Mouse (Mus musculus) skeletal muscle tissue, adult 2 months (tissue): ENCODE measurements around the gene Cers5.

Experiments used
- DNase-seq: peaks from one replicate; pipeline ENCODE4 v3.0.0-alpha.2; 2012; ENCODE audit warnings: low read depth, low spot score

Gene Cers5

GRCm38 (mm10) chr15:99725341-99726155 is 47.1 kb downstream of the Cers5 start, which contains the start of gene Cox14:
Gene Cox14 (plus strand): TSS chr15:99725618.
- peak; percentile 99 for DNase-seq

DNA sequence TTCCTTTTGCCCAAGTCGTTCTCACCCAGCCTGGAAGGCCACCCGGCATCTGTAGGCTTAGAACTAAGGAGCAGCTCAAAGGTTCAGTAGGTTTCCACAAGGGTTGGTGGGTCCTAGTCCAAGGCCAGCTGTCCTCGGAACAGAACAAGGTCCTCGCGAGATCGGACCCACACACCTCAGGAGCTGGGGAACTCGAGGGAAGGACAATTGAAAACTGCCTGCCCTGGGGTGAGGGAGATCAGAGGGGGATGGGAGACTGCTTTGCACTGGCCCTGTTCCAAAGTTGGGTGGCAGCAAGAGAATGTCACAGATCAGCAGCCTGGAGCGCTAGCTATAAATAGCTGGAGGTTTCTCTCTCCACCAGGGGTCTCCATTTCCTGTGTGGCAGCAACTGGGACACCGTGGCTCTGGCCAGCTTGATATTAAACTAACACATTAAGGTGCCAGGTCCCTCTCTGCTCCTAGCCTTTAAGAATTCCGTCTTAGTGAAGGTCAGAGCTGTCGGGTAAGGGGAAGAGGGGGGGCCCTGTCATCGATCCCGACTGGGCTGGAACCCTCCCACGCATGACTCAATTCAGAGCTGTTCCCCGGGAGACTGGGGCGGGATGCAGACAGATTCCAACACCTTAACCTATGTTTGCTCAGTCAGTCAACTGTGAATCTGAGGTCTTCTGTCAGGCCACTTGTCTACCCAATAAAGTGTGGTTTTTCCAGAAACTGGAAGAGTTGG is 48.2 kb downstream of the Cers5 start:
- peak; percentile 96 for DNase-seq

GRCm38 (mm10) chr15:99723515-99724291 is 49.0 kb downstream of the Cers5 start:
- DNase-seq = peak; percentile 91

- DNase-seq = no peak
Observed at GRCm38 (mm10) chr15:99723120-99723514, 49.6 kb downstream of the Cers5 start.

DNA sequence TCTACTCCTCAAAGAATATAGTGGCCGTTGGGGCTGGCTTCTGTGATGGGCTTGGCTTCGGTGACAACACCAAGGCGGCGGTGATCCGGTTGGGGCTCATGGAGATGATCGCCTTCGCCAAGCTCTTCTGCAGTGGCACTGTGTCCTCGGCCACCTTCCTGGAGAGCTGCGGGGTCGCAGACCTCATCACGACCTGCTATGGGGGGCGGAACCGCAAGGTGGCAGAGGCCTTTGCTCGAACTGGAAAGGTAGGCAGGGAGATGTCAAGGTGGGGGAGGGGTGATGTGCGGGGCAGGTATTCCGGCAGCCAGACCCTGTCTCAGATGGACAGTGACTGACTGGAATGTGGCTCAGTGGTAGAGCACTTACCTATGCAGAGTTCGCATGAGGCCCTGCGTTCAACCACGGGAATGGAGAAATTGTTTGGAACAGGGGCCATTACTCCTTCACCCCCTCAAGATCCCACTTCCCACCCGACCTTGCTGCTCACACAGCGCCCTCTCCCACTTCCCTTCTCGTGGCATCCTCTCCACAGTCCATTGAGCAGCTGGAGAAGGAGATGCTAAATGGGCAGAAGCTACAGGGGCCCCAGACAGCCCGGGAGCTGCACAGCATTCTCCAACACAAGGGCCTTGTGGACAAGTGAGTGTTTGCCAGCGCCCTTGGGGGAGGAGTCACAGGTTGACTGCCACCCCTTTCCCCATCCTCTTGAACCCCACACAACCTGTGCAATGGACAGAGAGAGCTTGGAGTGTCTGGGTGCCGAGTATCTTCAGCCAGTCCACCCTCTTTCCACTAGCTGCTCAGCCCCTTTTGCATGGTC is 50.6 kb downstream of the Cers5 start:
- no peak for DNase-seq

- DNase-seq = no peak
Observed at GRCm38 (mm10) chr15:99719865-99720264, 52.8 kb downstream of the Cers5 start.

DNA sequence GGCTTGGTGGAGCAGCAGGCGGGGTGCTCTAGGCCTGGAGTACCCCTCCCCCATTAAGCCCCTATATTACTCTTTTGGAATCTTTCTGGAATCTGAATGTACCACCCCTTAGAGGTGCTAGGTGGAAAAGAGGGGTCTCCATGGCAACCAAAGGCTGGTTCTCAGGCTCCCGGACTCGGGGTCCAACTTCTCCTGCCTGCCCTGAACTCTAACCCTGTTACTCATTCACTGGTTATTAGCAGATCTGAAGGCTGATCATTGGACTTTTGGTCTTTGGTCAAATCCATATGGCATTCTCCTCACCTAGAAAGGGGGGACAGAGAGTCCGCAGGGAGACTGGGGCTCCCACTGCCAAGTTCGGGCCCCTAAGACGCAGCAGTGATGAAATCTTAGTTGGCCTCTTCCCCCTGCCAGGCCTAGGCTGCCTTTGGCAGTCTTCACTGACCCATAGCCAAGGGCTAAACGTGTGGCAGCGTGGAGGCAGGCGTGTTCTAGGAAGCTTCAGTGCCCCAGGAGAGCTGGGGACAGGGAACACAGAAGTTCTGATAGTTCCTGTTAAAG is 54.1 kb downstream of the Cers5 start:
- peak; percentile 87 for DNase-seq

DNA sequence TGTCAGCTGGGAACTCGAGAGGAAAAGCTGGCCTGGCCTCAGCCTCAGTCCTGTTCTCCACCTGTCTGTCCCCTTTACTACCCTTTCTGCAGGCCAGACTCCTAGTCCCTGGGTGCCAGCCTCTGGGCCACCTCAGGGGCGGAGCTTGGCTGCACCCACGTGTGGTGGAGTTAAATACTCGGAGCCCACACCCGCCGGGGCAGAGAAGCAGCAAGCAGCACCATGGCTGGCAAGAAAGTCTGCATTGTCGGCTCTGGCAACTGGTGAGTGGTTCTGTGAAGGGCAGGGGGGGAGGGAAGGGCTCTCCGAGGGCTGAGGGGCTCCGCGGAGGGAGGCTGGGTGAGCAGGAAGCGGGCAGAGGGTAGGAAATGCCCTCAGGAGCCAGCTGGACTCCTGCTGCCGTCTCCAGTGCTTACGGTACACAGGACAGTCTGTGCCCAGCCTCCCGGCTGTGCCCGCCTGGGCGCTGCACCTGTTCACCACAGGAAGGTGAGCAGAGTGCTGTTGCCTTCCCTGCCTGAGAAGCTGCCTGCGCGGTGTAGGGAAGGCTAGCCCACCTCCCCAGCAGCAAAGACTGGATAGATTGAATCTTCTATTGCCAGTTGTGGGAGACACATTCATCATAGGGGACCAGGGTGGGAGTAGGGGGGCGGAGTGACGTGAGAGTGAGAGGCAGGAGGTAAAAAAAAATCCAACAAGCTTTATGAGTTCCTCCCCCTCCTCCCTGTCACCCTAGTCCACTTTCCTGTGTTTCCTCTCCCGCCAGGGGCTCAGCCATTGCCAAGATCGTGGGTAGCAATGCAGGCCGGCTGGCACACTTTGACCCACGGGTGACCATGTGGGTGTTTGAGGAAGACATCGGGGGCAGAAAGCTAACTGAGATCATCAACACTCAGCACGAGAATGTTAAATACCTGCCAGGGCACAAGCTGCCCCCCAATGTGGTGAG is 55.0 kb downstream of the Cers5 start, which contains the start of gene Gpd1:
Gpd1 (plus strand) TSS at position 130 of the 949 bp plus-strand sequence.
- peak; percentile 92 for DNase-seq

- no peak for DNase-seq
Observed at GRCm38 (mm10) chr15:99716814-99717213, 55.9 kb downstream of the Cers5 start.

DNA sequence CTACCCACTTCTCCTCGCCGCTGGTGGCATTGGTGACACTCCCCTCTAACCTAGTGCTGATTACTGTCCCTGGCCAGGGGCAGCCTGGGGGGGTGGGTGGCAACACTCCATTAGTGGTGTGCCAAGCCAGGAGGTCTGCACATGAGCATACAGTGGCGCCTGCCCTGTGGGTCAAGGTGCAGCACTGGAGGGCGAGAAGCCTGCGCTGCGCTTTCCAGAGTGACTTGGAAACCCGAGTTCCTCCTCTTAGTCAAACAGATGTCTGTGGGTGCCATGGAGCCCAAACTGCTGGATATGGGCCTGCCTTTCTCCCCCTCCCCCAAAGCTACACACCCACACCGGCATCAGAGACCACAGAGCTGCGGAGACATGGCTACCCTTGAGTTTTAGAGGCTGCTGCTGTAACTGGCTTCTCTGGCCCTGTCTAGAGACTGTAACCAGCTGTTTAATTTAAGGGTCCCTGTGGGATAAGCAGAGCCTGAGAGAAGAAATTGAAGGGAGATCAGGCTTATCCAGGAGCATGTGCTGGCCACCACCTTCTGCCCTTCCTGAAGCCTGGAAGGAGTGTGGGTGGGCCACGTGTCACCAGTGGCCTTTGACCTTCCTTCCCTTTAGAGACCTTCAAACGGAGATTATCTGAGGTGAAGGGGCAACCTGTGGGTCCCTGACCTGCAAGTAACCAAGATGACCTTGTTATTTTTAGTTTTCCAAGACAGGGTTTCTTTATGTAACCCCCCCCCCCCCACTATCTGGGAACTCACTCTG is 56.5 kb downstream of the Cers5 start:
- DNase-seq = no peak

GRCm38 (mm10) chr15:99715361-99715865 is 57.3 kb downstream of the Cers5 start:
- DNase-seq = no peak

DNA sequence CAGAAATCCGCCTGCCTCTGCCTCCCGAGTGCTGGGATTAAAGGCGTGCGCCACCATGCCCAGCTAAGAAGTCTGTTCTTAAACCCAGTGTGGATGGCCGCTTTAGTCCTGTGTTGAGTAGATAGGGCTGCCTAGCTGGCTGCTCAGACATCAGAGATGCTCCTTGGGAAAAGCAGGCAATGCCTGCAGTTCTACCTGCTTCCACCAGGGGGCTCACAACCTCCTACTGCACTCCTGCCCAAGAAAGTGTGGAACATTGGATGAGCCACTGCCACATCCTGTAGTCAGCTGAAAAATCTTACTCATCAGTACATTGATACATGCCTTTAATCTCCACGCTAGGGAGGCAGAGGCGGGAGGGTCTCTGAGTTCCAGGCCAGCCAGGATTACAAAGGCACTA is 57.8 kb downstream of the Cers5 start:
- peak; percentile 86 for DNase-seq

DNA sequence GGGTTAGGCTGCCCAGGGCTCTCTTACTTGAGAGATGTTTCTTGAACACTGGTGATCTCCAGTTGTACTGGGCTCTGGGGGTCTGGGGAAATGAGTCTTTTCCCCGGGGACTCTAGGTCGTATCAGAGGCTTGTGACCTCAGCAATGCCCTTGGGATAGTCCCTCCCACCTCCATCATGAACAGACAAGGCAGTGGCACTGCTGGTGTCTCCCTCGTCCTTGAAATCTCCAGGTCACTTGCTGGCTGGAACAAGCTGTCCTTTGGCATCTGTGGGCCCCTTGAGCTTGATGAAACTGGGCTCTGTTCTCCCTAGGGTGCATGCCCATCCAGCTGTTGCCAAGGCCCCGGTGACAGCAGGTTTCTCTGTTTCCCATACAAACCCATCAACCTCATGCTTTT is 58.5 kb downstream of the Cers5 start:
- DNase-seq = no peak

DNA sequence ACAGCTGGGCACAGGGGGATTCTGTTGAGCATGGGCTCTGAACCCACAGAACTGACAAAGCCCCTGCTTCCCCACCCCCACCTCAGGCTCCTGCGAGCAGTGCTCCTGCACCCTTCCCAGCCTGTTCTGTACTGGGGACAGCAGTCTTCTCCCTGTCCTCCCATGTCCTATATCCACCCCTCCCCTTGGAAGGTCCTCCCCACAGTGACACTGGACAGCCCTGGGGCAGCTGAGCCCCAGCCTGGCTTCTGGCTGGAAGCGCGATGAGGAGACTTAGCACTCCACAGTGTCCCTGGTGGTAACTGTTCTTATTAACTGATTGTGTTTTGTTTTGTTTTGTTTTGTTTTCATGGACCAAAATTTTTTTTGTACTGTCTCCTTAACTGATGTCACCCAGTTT is 59.1 kb downstream of the Cers5 start:
- no peak for DNase-seq

GRCm38 (mm10) chr15:99712666-99713559 is 59.8 kb downstream of the Cers5 start:
- DNase-seq = no peak

DNA sequence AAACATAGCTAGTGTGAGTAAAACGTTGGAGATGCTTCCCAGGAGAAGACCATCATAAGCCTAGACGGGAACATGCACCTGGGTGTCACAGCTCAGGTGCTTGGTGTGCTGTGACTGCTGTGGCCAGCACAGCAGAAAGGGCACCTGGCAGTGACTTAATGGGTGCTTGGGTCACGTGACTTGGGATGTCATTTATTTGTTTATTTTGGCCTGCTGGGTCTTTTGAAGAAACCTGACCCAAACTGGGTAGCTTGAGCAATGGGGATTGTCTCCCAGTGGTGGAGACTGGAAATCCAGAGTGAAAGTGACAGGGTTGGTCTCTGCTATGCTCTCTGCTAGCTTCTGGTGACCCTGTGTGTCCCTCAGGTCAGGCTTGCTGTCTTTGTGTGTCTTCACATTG is 61.2 kb downstream of the Cers5 start:
- no peak for DNase-seq
